Mouse (Mus musculus): ENCODE results near the gene Cidec. TPM values are rescaled to one million over a fixed set of nuclear protein-coding genes. Genes with fewer than 3 reads are reported as not detected.

Cidec gene
- total RNA-seq, 1 experiment from 2014 or later: not detected

DNA sequence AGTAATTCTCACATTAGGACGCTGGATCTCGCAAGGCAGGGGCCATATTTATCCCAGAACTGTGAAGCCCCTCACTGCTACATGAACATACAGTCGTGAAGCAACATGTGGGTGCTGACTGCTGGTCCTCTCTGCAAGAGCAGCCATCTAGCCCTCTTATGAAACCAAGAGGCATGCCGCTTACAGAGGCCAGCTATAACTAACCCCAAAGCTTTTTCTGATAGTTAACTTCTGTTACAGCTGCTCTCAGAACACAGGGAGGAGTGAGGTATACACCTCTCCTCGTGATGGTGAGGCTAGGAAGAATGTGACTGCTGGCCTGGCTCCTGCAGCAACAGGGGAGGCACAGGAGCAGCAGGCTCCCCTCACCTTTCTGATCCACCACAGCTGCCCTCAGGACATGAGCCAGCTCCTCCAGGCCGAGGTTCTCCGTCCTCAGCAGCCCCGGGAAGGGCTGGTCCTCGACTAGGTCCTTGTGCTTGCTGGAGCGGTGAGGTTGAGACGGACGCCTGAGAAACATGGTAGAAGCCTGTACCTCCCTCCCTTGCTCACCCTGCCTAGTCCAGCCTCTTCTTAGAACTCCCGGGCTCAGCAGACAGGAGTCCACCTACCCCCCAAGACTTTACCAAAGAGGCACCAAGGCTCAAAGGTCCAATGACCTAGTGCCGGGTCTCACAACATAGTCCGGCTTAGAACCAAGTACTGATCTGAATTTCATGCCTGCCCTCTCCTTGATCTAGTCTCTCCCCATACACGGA, 16.9 kb downstream of the Cidec start:
- peak; percentile 26 for ATAC-seq (replicated peaks; ENCODE audit: low read depth, poor library complexity, severe bottlenecking)

DNA sequence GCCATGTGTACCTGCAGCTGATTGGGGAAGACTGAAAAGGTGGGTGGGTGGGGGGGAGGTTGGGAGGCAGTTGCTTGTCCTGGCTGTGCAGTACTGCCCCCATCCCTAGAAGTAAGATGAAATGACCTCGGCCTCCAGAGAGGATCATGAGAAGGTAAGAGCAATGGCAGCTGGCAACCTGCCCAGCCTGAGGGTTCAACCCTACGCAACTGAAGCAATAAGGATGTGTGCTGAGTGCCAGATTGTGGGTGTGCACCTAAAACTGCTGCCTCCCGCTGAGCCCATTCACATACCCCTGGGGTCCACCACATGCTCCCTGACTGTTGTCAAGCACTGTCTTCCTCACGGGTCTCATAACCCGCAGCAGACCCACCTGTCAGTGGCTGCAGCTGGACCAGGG, 19.1 kb downstream of the Cidec start:
- no peak for ATAC-seq (replicated peaks; ENCODE audit: low read depth, poor library complexity, severe bottlenecking)

DNA sequence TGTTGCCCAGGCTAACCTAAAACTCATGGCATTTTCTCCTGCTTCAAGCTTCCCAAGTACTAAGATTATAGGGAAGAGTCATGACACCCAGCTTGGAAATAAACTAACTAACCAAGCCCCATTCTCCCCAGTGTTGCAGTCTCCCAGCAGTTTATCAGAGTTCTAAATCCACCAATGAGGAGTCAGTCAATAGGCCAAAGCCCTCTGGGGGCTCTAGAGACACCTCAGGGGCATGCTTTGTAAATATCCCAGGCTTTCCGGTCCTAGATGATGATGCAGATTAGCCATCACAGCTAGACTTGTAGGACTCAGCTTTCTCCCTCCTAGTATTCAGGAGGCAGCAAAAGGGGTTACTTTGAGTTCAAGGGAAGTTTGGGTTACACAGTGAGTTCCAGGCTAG, 25.6 kb downstream of the Cidec start:
- no peak for ATAC-seq (replicated peaks; ENCODE audit: low read depth, poor library complexity, severe bottlenecking)

DNA sequence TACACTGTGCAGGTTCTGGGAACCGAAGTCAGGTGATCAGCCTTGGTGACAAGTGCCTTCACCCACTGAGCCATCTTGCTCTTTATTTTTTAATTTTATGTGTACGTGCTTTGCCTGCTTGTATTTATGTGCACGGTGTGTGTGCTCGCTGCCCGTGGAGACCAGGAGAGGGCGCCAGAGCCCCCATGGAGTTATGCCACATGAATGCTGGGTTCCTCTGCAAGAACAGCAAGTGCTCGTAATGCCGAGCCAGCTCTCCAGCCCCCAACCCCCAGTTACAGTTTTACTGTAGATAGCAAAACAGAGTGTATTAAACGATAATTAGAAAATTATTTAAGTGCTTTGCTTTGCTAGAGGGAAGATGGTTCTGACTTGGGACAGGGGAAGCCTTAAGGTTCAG, 28.9 kb downstream of the Cidec start:
- ATAC-seq (replicated peaks; ENCODE audit: low read depth, poor library complexity, severe bottlenecking): no peak

DNA sequence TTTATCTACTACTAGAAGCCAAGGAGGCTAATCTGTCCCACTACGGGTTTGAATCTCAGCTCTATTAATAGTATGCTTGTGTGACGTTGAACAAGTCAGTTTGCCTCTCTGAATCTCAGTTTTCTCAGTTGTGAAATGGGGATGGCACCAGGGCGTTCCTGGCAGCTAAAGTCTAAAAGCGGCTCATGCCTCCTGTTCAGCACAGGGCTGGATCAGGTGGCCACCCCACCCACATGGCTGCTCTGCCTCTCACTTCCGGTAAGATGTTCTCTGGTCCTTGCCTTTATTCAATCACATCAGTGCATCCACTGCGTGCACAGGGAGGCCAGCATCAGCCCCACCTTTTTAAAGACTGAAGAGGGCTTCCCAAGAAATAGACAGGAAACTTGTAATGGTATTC, 30.1 kb downstream of the Cidec start:
- no peak for ATAC-seq (replicated peaks; ENCODE audit: low read depth, poor library complexity, severe bottlenecking)

DNA sequence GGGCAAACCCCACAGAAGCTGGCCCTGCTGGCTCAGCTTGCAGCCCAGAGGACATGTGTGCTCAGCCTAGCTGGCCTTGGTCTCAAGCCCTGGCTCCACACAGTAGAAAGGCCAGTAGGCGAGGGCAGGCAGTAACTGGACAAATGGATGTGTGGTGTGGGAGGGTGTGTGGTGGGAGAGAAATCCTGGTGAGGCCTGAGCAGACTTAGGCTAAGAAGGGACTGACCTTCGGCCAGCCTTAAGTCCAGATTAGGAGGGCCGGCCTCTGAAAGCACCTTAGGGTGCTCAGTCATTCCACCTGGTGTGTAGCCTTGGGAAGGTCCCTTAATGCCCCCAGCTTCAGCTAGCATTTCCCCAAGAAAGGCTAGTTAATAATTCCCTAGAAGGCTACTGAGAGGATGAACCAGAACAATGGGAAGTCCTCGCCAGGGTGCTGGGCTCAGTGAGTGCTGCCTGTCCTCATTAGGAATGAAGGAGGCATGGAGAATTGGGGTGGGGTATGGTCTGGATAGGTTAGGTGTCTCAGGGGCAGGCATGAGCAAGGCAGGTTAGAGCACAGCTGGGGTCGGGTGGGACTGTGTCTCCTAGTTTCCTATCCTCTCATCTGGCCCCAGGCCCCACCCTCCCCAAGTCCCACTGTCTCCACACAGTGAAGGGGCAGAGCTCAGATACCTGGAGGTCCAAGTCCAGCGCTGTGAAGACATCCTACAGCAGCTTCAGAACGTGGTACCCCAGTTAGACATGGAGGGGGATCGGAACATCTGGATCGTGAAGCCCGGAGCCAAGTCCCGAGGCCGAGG, 30.7 kb downstream of the Cidec start:
- ATAC-seq (replicated peaks; ENCODE audit: low read depth, poor library complexity, severe bottlenecking): no peak

DNA sequence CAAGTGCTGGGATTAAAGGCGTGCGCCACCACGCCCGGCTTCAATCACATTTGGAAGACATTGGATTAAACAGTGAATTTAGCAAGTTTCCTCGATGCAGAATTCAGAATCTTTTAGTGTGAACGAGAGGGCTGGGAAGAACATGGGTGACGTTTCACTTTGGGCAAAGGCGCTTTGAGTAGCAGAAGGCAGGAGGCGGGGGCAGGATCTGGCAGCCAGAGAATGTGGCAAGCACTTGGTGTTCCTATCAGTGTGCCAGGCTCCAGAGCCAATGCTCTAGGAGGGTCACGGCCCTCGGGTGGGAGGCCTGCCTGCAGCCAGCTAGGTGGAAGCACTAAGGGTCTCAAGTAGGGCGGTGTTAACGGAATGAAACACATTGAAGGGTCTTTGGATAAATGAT, 33.5 kb downstream of the Cidec start:
- ATAC-seq (replicated peaks; ENCODE audit: low read depth, poor library complexity, severe bottlenecking): no peak

DNA sequence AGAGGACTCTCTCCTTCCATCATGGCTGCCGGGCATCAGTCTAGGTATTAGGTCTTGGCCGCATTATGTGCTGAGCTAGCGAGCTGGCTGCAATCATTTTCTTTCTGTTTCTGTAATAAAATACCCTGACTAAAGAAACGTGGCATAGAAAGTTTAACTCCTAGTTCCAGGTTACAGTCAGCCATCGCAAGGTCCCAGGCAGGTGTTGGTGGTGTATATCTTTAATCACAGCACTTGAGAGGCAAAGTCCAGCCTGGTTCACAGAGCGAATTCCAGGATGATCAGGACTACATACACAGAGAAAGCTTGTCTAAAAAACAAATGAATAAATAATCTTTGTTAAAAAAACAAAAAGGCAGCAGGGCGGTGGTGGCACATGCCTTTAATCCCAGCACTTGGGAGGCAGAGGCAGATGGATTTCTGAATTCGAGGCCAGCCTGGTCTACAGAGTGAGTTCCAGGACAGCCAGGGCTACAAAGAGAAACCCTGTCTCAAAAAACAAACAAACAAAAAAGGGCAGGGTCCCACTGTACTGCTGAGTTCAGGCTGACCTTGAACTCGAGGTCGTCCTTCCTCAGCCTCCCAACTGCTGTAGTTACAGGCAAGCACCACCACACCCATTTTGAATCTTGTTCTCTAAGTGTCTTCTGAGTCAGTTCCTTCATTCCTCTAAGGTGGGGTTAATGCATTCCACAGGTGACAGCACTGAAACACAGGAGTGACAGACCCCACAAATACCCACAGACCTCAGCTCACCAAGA, 39.1 kb downstream of the Cidec start:
- no peak for ATAC-seq (replicated peaks; ENCODE audit: low read depth, poor library complexity, severe bottlenecking)

DNA sequence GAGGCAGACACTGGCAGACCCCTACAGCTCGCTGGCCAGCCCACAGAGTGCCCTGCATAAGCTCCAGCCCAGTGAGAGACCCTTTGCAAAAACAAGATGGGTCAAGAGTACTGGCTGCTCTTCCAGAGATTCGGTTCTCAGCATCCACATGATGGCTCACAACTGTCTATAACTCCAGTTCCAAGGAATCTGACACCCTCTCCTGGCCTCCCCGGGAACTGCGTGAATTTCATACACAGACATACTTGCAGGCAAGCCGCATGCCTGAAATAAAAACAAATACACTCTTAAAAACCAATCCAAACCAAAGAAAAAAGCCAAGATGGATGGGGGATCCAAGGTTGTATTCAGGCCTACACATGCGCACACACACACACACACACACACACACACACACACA, 40.1 kb downstream of the Cidec start:
- ATAC-seq (replicated peaks; ENCODE audit: low read depth, poor library complexity, severe bottlenecking): no peak

DNA sequence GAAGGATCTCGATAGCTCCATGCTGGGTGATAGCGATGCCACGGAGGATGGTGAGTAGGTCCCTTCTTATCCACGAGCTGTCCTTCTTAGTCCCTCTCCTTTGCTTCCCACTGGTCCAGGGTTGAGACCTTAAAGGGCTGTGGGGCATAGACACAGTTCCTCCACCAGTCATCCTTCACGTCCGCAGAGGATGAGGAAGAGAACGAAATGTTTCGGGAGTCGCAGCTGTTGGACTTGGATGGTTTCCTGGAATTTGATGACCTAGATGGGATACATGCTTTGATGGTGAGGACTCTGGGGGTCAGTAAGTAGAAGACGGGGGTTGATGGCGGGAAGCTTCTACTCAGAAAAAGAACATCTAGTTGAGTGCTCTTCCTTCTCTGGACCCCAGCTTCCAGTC, 40.7 kb downstream of the Cidec start:
- no peak for ATAC-seq (replicated peaks; ENCODE audit: low read depth, poor library complexity, severe bottlenecking)

DNA sequence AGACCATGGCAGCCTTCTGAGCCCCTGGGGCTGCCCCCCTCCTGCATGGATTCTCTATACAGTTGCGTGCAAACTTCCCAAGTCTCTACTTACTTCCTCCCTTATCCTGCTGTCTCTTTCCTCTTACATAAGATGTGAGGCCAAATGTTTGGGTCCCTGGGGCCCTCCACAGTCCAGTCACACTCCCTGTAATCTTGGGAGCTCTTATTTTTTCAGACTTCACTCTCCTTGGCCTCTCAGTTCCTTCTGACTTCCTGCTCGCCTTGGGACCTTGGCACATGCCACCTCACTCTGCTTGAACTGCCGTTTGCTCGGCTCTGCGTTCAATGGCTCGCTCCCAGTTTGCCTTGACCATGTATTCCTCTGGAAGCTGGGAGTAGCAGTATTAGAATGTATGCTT, 41.6 kb downstream of the Cidec start:
- ATAC-seq (replicated peaks; ENCODE audit: low read depth, poor library complexity, severe bottlenecking): no peak

DNA sequence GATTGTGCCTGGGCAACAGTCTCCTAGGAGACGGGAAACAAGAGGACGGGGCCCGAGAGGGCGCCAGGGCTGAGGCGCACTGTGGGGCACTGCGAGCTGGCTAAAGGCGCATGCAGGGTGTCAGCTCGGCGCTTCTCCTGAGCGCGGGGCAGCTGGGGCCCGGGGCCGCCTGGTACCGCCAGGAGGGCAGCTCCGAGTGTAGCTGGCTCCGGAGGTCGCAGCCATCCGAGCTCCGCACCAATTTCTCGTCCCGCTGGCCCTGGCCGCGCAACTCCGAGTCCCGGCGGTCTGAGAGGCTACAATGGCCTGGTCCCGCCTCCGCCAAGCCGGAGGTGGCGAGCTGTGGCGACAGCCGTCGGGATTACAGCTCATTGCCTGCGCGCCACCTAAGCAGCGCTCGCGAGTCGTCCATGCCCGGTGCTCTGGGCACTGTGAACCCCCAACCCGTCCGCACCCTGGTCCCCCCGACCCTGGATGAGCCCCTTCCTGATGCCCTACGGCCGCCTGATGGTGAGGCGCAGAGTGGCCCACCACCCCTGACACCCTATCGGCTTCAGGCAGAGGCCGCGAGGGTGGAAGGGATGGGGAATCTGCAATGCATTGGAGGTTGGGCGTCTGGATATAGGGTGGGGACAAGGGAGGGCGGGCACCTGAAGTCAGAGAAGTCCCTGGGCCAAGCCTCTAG, 43.0 kb downstream of the Cidec start:
- ATAC-seq (replicated peaks; ENCODE audit: low read depth, poor library complexity, severe bottlenecking): peak; percentile 72

DNA sequence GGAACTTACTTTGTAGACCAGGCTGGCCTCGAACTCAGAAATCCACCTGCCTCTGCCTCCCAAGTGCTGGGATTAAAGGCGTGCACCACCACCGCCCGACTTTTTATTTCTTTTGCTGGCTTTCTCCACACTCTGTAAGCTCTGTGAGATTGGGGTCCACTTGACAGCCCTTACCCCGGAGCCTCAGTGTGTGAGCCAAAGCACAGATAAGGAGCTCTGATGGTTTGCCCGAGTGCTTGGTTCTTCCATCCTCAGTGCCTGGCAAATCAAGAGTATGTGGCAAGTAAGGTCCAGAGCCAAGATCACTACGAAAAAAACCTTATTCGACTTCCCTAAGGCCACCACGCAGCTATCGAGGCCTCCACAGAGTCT, 43.6 kb downstream of the Cidec start:
- no peak; the same call in 1 of the 2 replicates for ATAC-seq (replicated peaks; ENCODE audit: low read depth, poor library complexity, severe bottlenecking)

DNA sequence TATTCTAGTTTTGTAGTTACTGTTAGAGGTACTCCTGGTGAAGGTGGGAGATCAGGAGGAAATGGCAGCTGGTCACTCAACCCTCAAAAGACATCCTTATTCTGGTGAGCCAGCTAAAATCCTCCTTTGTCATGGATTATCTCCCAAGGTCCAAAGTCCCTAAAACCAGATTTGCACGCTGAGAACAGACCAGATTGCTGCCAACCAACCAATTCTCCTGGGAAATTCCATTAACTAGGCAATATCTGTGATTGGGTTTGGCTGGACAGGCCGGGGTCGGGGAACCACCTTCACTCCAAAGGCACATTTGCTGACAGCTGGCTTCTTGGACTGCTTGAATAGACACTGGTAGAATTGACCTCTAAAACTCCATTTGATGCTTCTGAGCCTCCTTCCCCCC, 44.8 kb downstream of the Cidec start:
- no peak for ATAC-seq (replicated peaks; ENCODE audit: low read depth, poor library complexity, severe bottlenecking)

DNA sequence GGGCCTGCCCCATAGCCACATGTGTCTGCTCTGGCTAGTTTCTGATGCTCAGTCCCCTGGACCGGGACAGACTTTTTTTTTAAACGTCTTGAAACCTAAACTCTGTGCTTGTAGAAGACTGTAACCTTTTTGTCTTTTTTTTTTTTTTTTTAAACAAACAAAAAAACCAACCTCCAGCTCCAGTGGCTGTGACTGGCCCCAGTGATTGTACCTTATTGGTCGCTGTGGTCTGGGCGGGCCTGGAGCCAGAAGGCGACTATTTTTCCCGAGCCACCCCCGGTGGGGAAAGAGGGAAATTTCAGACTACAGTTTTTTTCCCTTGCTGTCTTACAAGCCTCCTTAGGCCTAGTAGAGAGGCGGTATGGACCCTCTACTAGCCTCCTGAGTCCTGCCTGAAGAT, 46.6 kb downstream of the Cidec start, which contains the start of gene Ttll3:
Gene Ttll3 (plus strand): TSS at position 301 of the 400 bp plus-strand sequence.
- ATAC-seq (replicated peaks; ENCODE audit: low read depth, poor library complexity, severe bottlenecking): no peak

DNA sequence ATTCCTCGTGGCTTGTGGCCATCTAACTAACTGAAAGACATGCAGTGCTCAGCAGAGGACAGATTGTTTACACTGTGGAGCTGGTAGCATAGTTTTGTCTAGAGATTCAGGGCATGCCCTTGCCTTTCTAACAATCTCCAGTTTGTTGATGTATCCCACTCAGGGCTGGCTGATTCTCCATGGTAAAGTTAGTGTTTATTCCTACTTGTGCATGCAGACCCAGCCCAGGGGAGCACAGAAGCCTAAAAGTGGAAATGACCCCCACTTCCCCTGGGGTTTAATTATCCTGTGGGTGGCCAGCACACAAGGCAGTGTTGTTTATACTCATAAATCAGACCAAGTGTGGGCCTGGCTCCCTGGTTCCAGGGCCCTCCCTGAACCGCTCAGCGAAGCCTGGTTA, 49.5 kb downstream of the Cidec start:
- ATAC-seq (replicated peaks; ENCODE audit: low read depth, poor library complexity, severe bottlenecking): no peak

DNA sequence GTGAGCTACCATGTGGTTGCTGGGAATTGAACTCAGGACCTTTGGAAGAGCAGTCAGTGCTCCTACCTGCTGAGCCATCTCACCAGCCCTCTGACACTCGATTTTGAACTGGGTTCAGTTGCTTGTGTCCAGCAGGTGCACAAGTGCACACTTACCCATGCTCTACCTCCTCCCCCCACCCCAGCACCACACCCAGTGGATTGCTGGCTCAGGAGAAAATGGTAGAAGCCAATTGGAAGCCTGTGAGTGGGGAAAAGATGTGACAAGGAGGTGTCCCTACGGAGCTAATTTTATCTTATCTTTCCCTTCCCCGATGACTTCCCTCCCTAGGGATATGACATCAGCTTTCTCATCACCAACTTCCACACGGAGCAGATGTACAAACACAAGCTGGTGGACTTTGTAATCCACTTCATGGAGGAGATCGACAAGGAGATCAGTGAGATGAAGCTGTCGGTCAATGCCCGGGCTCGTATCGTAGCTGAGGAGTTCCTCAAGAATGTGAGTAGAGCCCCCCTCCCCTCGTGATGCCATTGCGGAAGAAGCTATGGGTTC, 50.3 kb downstream of the Cidec start:
- ATAC-seq (replicated peaks; ENCODE audit: low read depth, poor library complexity, severe bottlenecking): no peak

DNA sequence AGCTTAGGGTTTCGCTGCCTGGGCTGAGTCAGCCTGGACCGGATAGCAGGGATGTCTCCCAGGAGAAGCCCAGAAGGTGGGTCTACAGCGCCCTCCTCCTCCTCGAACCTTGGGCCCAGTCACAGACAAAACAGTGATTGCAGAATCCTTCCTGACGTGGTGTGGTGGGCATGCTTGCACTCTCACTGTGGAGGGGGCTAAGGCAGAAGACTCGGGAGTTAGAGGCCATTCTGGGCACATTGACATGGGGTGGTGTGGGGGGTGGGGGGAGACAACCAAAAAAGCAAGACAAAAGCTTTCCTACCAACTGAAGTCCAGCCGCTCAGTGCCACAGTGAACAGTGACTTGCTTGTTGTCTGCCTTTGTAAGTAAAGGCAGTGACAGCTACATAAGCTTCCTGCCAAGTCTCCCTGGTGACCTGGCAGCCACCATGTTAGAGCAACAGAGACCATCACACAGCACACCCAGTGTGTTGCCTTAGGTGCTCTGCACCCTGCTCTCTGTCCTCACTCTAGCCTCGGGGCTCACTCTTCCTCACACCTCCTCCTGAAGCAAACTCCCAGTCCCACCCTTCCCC, 51.1 kb downstream of the Cidec start:
- no peak for ATAC-seq (replicated peaks; ENCODE audit: low read depth, poor library complexity, severe bottlenecking)

DNA sequence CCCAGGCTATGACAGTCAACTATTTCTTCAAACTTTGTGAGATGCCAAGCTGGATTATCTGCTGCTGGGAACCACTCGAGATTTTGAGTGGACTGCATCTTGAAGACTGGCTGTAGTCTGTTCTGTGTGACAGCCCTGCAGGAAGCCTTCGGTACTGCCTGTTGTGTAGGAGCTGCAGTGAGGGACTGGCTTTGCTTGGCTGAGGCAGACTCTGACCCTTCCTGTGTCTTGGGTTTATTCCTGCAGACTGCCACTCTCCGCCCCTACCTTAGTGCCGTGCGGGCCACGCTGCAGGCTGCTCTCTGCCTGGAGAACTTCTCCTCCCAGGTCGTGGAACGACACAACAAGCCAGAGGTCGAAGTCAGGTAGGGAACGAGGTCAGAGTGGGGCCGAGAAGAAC, 55.1 kb downstream of the Cidec start:
- no peak for ATAC-seq (replicated peaks; ENCODE audit: low read depth, poor library complexity, severe bottlenecking)

DNA sequence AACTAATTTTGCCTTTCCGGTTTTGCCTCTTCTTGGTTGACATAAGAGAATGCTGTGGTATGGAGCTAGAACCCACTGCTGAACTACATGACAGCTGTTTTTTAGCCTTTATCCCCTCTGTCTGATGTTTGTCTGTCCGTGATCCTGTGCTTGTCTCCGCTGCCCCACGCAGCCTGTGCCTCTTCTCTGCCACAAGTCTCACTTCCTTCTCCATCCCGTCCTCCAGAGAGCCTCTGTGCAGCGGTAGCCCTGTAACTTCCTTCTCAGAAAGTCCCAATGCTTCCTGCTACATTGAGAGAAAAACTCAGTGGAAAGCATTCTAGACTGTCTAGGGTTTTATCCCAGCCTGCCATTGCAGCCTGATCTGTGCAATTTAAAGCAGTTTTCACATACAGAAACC, 56.3 kb downstream of the Cidec start:
- ATAC-seq (replicated peaks; ENCODE audit: low read depth, poor library complexity, severe bottlenecking): peak; percentile 34
